Mouse (Mus musculus): ENCODE results near the gene Snx29. TPM values are rescaled to one million over a fixed set of nuclear protein-coding genes. Genes with fewer than 3 reads are reported as not detected.
"Not testable (repeated sequence)": the region's sequence is repeated elsewhere in the genome, so short reads cannot be mapped to it uniquely, and the experiment has no call there.

Gene Snx29
- total RNA-seq, 2 experiments from 2014 or later: 4.7 to 6.2 TPM

DNA sequence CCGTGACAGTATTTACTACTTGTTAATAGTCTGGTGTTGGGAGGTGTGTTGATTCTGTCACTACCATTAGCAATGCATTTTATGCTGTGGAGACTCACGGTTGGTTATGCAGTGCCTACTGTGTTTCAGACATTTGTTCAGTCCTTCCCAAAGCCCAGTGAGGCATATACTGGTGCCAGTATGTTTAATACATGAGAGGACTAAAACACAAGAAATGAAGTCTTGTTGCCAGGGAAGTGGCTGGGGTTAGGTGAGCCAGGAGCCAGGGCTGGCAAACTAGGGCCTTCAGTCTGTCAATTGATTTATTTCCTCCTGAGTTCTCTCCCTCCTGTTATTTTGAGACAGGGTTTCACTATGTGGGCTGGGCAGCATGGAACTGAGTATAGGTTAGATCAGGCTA is 154.3 kb downstream of the Snx29 start:
- ATAC-seq (ENCODE audit: poor library complexity, severe bottlenecking): no peak

- no peak for ATAC-seq (ENCODE audit: poor library complexity, severe bottlenecking)
These were observed 154.9 kb downstream of the Snx29 start for GRCm38 (mm10) chr16:11477591-11477990.

- no peak for ATAC-seq (ENCODE audit: poor library complexity, severe bottlenecking)
These were observed 156.9 kb downstream of the Snx29 start for GRCm38 (mm10) chr16:11479605-11480004.

DNA sequence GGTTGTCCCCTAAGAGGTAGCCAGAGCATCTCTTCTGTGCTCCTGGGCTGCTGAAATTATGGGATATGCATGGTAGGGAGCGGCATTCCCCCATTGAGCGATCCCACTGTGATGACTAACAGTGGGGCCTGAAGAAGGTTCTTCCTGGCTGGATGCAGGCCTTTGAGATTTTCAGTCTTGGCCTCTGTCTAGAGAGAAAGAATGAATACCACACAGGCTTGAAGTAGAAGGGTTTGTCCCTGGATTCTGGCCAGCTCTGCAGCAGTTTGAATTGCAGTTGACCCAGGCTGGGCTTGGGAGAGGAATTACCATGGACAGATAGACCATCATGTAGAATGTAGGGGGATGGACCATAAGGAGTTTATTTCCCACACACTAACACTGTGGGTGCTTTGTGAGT is 159.5 kb downstream of the Snx29 start:
- ATAC-seq (ENCODE audit: poor library complexity, severe bottlenecking): no peak

DNA sequence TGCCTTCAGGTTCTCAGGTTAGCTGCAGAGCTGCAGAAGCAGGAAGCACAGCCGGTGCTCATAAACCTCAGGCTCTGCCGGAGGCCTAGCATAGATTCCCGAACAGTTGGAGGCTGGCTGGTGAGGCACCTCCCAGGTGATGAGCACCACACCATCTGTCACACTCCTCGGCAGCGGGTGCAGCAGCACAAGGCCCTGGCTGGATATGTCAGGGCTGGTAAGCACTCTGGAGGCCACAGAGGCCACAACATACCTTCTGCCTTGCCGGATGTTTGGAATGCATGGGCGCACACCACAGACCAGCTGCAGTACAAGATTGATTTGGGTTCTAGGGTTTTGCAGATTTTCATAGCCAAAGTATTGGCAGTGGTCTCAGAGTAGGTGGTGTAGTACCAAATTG is 172.2 kb downstream of the Snx29 start:
- ATAC-seq (ENCODE audit: poor library complexity, severe bottlenecking): peak; percentile 12; the same call in 1 of the 2 replicates

GRCm38 (mm10) chr16:11495923-11496616 is 173.4 kb downstream of the Snx29 start:
- peak; percentile 64; the same call in 1 of the 2 replicates for ATAC-seq (ENCODE audit: poor library complexity, severe bottlenecking)

- no peak for ATAC-seq (ENCODE audit: poor library complexity, severe bottlenecking)
These were observed 174.0 kb downstream of the Snx29 start for GRCm38 (mm10) chr16:11496721-11497120.

DNA sequence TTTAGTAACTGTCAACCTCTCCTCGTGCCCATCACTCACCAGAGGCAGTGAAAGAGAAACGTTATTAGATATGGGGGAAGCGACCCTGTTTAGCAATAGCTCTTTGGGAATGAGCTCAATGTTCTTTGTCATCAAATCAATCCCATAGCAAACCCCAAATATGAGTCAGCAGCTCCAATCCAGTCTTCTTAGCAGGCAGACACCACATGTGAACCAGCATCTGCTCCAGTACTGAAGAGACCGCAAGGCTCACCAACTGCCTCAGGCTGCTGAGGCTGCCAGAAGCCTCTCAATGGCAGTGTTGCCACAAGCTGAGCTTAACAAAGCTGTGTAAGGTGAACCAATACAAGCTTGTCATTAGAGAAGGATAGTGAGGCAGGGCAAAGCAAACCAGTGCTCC is 177.4 kb downstream of the Snx29 start:
- no peak for ATAC-seq (ENCODE audit: poor library complexity, severe bottlenecking)

DNA sequence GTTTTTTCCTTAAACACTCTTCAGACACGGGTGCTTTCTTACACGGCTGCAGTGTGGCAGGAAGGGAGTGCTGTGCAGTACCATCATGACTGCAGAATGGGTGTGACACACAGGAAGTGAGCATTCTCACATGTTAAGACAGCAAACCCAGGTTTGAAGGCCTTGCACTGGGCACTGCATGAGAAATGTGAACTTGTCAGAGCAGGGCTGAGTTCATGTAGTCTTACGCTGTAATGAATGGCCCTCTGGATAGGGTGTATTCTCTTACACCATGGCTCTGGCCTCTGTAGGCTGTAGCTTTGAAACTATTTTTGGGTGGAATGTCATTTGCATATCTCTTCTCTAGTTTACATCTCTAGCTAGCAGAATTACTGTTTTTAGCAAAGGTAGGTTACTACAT is 178.4 kb downstream of the Snx29 start:
- ATAC-seq (ENCODE audit: poor library complexity, severe bottlenecking): no peak

DNA sequence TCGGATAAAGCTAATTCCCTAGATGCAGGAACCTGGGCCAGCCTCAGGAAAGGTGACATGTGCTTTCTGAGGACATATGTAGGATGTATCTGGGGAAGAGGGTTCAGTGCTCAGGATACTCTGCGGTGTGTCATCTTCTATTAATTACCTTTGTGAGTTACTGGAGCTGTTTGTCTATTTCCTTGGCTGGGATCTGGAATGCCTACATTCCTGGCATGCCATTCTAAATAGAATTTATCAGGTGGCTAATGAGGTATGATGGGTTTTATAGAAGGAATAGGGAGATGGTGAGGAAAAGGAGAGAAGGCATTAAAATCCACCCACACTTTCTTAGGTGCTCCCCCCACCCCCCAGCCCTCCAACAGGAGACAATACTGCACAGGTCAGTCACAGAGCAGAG is 178.9 kb downstream of the Snx29 start:
- ATAC-seq (ENCODE audit: poor library complexity, severe bottlenecking): no peak

DNA sequence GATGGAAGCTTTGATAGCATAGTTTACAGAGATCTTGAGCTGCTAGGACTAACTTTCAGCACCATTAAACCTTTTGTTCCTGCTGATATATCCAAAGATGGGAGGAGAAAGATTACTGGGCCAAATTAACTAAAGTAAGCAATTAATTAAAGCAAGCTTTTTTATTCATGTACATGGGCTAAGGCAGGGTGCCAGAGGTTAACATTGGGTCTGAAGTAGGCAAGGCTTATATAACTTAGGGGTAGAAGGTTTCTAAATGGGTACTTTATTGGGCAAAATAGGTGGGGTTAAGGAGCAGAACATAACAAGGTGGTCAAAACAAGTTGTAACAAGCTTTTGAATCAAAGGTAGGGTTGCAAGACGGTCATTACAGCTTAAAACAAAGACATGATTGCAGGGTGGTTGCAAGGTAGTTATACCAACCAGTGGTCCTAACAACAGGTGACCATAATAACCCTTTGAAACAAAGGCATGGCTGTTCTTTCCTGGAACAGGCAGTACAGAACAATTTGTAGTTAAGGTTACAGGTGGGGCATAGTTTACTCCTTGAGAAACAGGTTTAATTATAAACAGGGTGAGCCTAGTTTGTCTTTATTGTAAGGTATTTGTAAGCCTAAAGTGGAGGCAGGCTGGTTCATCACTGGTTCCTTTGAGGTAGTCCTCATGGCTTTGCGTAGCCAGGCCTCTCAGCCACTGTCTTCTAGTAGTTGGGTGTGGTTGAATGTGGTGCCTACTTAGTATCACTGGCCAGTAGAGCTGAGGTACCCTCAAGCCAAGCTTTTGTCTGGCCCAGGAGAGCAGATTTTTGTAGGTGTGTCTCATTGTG is 182.2 kb downstream of the Snx29 start:
- no peak for ATAC-seq (ENCODE audit: poor library complexity, severe bottlenecking)

- no peak for ATAC-seq (ENCODE audit: poor library complexity, severe bottlenecking)
These were observed 182.9 kb downstream of the Snx29 start for GRCm38 (mm10) chr16:11505492-11506176.

DNA sequence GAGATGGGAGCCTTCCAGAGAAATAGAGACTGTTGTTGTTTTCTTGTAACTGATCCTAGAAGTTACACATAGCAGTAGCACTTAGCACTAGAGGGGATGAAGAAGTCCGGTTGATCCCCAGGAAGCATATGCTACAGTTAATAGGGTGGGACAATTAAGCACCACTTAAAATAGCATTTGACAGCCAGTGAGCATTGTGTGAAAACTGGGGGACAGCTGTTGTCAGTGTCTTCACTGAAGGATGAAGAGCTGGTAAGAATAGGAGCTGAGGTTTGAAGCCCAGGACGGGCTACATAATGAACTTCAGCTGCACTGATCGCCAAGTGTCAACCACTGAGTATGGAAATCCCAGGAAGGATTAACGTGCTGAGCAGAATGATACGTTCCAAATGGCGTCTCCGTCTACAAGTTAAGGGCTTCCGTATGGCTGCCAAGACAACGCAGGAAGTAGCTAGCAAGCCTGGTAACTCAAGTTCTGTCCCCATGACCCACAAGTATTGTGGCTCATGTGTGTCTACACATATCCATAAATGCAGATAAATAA is 184.6 kb downstream of the Snx29 start:
- ATAC-seq (ENCODE audit: poor library complexity, severe bottlenecking): no peak

- ATAC-seq (ENCODE audit: poor library complexity, severe bottlenecking): no peak
These were observed 185.6 kb downstream of the Snx29 start for GRCm38 (mm10) chr16:11508341-11508740.

DNA sequence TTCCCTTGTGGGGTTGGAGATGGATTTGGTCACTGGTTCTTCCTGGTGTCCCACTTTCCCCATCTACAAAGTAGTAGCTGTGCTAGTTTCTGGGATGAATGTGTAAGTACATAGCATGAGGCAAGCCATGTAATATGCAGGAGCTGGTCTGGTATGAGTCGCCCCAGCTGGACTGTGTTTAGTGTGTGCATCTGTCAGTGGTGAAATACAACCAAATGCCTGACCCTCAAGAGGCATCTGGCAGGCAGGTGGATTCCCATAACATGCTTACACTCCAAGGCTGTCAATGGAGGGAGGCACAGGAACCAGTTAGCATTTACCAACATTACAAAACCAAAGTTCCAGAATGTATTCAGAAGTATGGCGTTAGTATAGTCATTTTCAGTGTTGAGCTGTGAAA is 187.7 kb downstream of the Snx29 start:
- ATAC-seq (ENCODE audit: poor library complexity, severe bottlenecking): no peak

DNA sequence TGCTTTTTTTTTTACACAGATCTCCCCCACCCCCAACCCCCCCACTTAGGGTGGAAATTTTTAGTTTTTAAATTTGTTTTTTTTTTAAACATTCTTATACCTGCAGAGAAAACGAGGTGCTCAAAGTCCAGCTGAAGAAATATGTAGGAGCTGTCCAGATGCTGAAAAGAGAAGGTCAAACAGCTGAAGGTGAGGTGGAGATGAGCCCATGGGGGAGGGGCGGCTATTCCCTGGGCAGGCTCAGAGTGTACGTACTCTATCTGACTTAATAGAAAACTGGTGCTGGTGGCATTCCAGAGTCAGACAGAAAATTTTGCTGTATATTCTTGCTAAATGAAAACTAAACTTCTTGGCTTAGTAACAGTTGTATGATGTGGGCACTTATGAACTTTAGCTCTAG is 188.1 kb downstream of the Snx29 start:
- ATAC-seq (ENCODE audit: poor library complexity, severe bottlenecking): no peak

- ATAC-seq (ENCODE audit: poor library complexity, severe bottlenecking): not testable (repeated sequence)
These were observed 189.0 kb downstream of the Snx29 start for GRCm38 (mm10) chr16:11511696-11512095.

- ATAC-seq (ENCODE audit: poor library complexity, severe bottlenecking): no peak
These were observed 194.0 kb downstream of the Snx29 start for GRCm38 (mm10) chr16:11516681-11517080.

GRCm38 (mm10) chr16:11517385-11517784 is 194.7 kb downstream of the Snx29 start:
- ATAC-seq (ENCODE audit: poor library complexity, severe bottlenecking): no peak

DNA sequence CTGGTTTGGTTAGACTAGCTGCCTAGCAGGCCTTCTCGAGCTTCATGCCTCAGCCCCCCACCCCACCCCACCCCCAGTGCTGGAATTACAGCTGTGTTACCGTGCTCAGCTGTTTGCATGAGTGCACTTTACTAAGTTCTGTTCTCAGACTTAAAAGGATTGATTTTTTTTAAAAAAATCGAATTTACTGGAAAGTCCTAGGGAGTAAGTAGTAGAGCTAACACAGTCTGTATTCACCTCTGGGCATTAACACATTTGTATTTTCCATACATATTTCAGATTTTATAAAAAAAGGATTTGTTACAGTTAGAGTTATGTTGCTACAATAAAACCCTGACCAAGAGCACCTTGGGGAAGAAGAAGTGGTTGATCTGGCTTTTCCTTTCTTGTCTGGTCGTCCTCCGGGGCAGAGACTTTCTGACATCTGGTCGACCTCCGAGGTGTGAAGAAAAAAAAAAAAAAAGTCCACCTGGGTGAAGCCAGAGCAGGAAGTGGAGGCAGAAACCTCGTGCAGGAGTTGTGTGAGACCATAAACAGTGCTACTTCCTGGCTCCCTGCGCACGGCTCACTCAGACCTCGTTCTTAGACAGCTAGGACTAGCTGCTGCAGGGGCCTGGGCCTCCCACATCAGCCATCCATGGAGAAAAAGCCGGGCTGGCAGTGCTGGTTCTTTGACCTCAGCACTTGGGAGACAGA is 196.2 kb downstream of the Snx29 start:
- ATAC-seq (ENCODE audit: poor library complexity, severe bottlenecking): peak; percentile 45

Data from megakaryocyte, adult 5-6 weeks (primary cell).